Mouse (Mus musculus) midbrain, postnatal 0 days (tissue): ENCODE measurements around the gene Abca6. TPM values are rescaled to one million over a fixed set of nuclear protein-coding genes. Genes with fewer than 3 reads are reported as not detected.

Experiments
- ATAC-seq: fragments of 200-750 bp; cut with Nextera tagmentation; 2 replicates; pipeline ENCODE4 v1.8.0; 2017; ENCODE audit warnings: moderate number of reproducible peaks, mild to moderate bottlenecking, moderate TSS enrichment, moderate library complexity; ENCODE audit not compliant: low FRiP score
- DNase-seq: peaks from one replicate; pipeline ENCODE4 v3.0.0-alpha.2; 2015; ENCODE audit warnings: low spot score
- H3K27ac ChIP-seq: fragments of 300-500 bp; sonication (generic); 2 replicates; pipeline ENCODE4 v1.5.1; 2014; ENCODE audit warnings: low read depth, mild to moderate bottlenecking, low read length, mixed read lengths
- H3K27me3 ChIP-seq: fragments of 300-500 bp; sonication (generic); 2 replicates; pipeline ENCODE4 v1.6.1; 2014; ENCODE audit warnings: low read length, control low read depth, mixed read lengths; ENCODE audit not compliant: insufficient read depth
- H3K36me3 ChIP-seq: fragments of 300-500 bp; sonication (generic); 2 replicates; pipeline ENCODE4 v1.6.1; 2014; ENCODE audit warnings: low read length, control low read depth, mixed read lengths; ENCODE audit not compliant: insufficient read depth
- H3K4me1 ChIP-seq: fragments of 300-500 bp; sonication (generic); 2 replicates; pipeline ENCODE4 v1.6.1; 2014; ENCODE audit warnings: mild to moderate bottlenecking, control low read depth, antibody characterized with exemption, low read length, mixed read lengths; ENCODE audit not compliant: insufficient read depth
- H3K4me2 ChIP-seq: fragments of 300-500 bp; sonication (generic); 2 replicates; pipeline ENCODE4 v1.6.1; 2014; ENCODE audit warnings: low read depth, mild to moderate bottlenecking, low read length, mixed read lengths; ENCODE audit not compliant: poor library complexity, severe bottlenecking
- H3K4me3 ChIP-seq: fragments of 300-500 bp; sonication (generic); 2 replicates; pipeline ENCODE4 v1.5.1; 2014; ENCODE audit warnings: low read depth, mild to moderate bottlenecking, low read length, moderate library complexity
- H3K9ac ChIP-seq: fragments of 300-500 bp; sonication (generic); replicated peaks from 2 replicates; pipeline ENCODE4 v1.6.1; 2014; ENCODE audit warnings: mild to moderate bottlenecking, low read length, moderate library complexity, mixed read lengths; ENCODE audit not compliant: poor library complexity, severe bottlenecking
- H3K9me3 ChIP-seq: fragments of 300-500 bp; sonication (generic); 2 replicates; pipeline ENCODE4 v1.6.1; 2016; ENCODE audit warnings: low read length, control low read depth
- CTCF ChIP-seq: IDR thresholded peaks from 2 replicates; pipeline ENCODE4 v1.5.1; 2016; ENCODE audit warnings: antibody characterized with exemption, mild to moderate bottlenecking
- whole genome bisulfite sequencing: fragments of 180-500 bp; shearing (Covaris S2); extraction: QIAGEN DNeasy Blood & Tissue Kit; methylation state at CpG from one replicate; pipeline ENCODE4 v1.1.7; 2014; 5-methylcytosine and 5-hydroxymethylcytosine counted together
- polyA plus RNA-seq: library from polyadenylated mRNA; unstranded; fragments of >200 nt; fragmentation: Nextera tagmentation; extraction: Ambion mirVana; gene quantifications from 2 replicates; pipeline ENCODE4 v1.2.1, GENCODE M21; 2015
- total RNA-seq: library from RNA; depleted of rRNA; stranded (reverse); fragments of >200 nt; gene quantifications from 2 replicates; pipeline ENCODE4 v1.2.3, GENCODE M21; 2014; rRNA removed

Gene Abca6
- total and polyA plus RNA-seq, 2 experiments from 2014 or later = 0.44 to 0.49 TPM

- 95% methylated on average over 11 of the region's 11 CpGs for WGBS
Measured at GRCm38 (mm10) chr11:110155985-110156384, 95.6 kb downstream of the Abca6 start.

GRCm38 (mm10) chr11:110147640-110148039, 103.9 kb downstream of the Abca6 start:
- no peak for TF ChIP-seq CTCF
- Histone ChIP-seq H3K4me1 (no peaks in the 10 kb centered on the region), H3K9me3 (no peaks in the 10 kb centered on the region), H3K27ac (no peak overlapping the region), H3K4me2 (no peak overlapping the region), H3K4me3 (no peak overlapping the region), H3K9ac (no peak overlapping the region), H3K36me3 (no peaks in the 10 kb centered on the region), H3K27me3 (no peaks in the 10 kb centered on the region)
- ATAC-seq (no peak), DNase-seq (no peak)
- 96% methylated on average over 5 of the region's 5 CpGs for WGBS

More at GRCm38 (mm10) chr11:110155985-110156384, 95.6 kb downstream of the Abca6 start:
- H3K36me3 ChIP-seq = no peaks in the 10 kb centered on the region
- H3K9me3 ChIP-seq = no peaks in the 10 kb centered on the region
- DNase-seq (no peak), ATAC-seq (no peak)
- no peak for TF ChIP-seq CTCF
- no peak overlapping the region for H3K4me2 ChIP-seq
- no peaks in the 10 kb centered on the region for H3K4me1 ChIP-seq
- no peak overlapping the region for H3K27ac ChIP-seq
- no peak overlapping the region for H3K9ac ChIP-seq
- no peaks in the 10 kb centered on the region for H3K27me3 ChIP-seq
- no peak overlapping the region for H3K4me3 ChIP-seq

- ATAC-seq (no peak), DNase-seq (no peak)
- H3K27me3 ChIP-seq = no peaks in the 10 kb centered on the region
- H3K27ac ChIP-seq = no peak overlapping the region
- no peak overlapping the region for H3K4me3 ChIP-seq
- TF ChIP-seq CTCF = no peak
- H3K9ac ChIP-seq = no peak overlapping the region
- H3K9me3 ChIP-seq = no peaks in the 10 kb centered on the region
- WGBS = 90% methylated on average over 11 of the region's 11 CpGs
- H3K4me1 ChIP-seq = no peaks in the 10 kb centered on the region
- H3K4me2 ChIP-seq = no peak overlapping the region
- no peaks in the 10 kb centered on the region for H3K36me3 ChIP-seq
Measured at GRCm38 (mm10) chr11:110145421-110145820, 106.2 kb downstream of the Abca6 start.

GRCm38 (mm10) chr11:110130760-110131159, 120.8 kb downstream of the Abca6 start:
- H3K4me3 ChIP-seq = no peak overlapping the region
- ATAC-seq (no peak), DNase-seq (no peak)
- H3K27ac ChIP-seq = no peak overlapping the region
- no peaks in the 10 kb centered on the region for H3K9me3 ChIP-seq
- no peaks in the 10 kb centered on the region for H3K27me3 ChIP-seq
- H3K4me1 ChIP-seq = no peaks in the 10 kb centered on the region
- WGBS = 81% methylated on average over 5 of the region's 5 CpGs
- no peak overlapping the region for H3K4me2 ChIP-seq
- no peak for TF ChIP-seq CTCF
- H3K36me3 ChIP-seq = no peaks in the 10 kb centered on the region
- H3K9ac ChIP-seq = no peak overlapping the region

Other genes starting within 250 kb of the Abca6 start
- gene Abca8a, start 155.8 kb downstream of the Abca6 start, total RNA-seq = 0.71 and 8.3 TPM in 2 replicates
- 0.37 and 0.39 TPM in 2 replicates for gene Abca8a, start 155.8 kb downstream of the Abca6 start, polyA plus RNA-seq
- gene Abca9, start 83.6 kb downstream of the Abca6 start, total RNA-seq = 8.5 and 9.8 TPM in 2 replicates
- 2.3 and 2.4 TPM in 2 replicates for gene Abca9, start 83.6 kb downstream of the Abca6 start, polyA plus RNA-seq
- gene Abca5, start 85.9 kb upstream of the Abca6 start, total RNA-seq = 23.0 and 38.6 TPM in 2 replicates
- 10.1 and 13.7 TPM in 2 replicates for gene Abca5, start 85.9 kb upstream of the Abca6 start, polyA plus RNA-seq
- 12.3 and 14.9 TPM in 2 replicates for gene Map2k6, start 147.3 kb upstream of the Abca6 start, total RNA-seq
- gene Map2k6, start 147.3 kb upstream of the Abca6 start, polyA plus RNA-seq = 10.1 and 10.6 TPM in 2 replicates